Mouse (Mus musculus) intestine, postnatal 0 days (tissue): ENCODE results near the gene Eef1akmt3. TPM values are rescaled to one million over a fixed set of nuclear protein-coding genes. Genes with fewer than 3 reads are reported as not detected.
A peak's percentile ranks its signal among the peaks of the same experiment; 100 is the strongest.

Experiments
- ATAC-seq: fragments of 200-750 bp; cut with Nextera tagmentation; 2 replicates; pipeline ENCODE4 v1.8.0; 2017; ENCODE audit warnings: mild to moderate bottlenecking, moderate TSS enrichment, moderate library complexity
- H3K27ac ChIP-seq: fragments of 300-500 bp; sonication (generic); 2 replicates; pipeline ENCODE4 v1.5.1; 2014; ENCODE audit warnings: mild to moderate bottlenecking, low read depth, low read length, moderate library complexity
- H3K27me3 ChIP-seq: fragments of 300-500 bp; sonication (generic); replicated peaks from 2 replicates; pipeline ENCODE4 v1.6.1; 2014; ENCODE audit warnings: low read length, mixed read lengths; ENCODE audit not compliant: control insufficient read depth, insufficient read depth
- H3K36me3 ChIP-seq: fragments of 300-500 bp; sonication (generic); 2 replicates; pipeline ENCODE4 v1.6.1; 2014; ENCODE audit warnings: mild to moderate bottlenecking, moderate library complexity; ENCODE audit not compliant: control insufficient read depth, insufficient read depth
- H3K4me1 ChIP-seq: fragments of 300-500 bp; sonication (generic); replicated peaks from 2 replicates; pipeline ENCODE4 v1.6.1; 2014; ENCODE audit warnings: antibody characterized with exemption, low read length, mixed read lengths; ENCODE audit not compliant: control insufficient read depth, insufficient read depth
- H3K4me2 ChIP-seq: fragments of 300-500 bp; sonication (generic); replicated peaks from 2 replicates; pipeline ENCODE4 v1.6.1; 2014; ENCODE audit warnings: low read depth, mild to moderate bottlenecking, moderate library complexity
- H3K4me3 ChIP-seq: fragments of 300-500 bp; sonication (generic); 2 replicates; pipeline ENCODE4 v1.5.1; 2014; ENCODE audit warnings: low read depth, low read length
- H3K9ac ChIP-seq: fragments of 300-500 bp; sonication (generic); 2 replicates; pipeline ENCODE4 v1.6.1; 2014; ENCODE audit warnings: mild to moderate bottlenecking, low read depth, low read length
- H3K9me3 ChIP-seq: fragments of 300-500 bp; sonication (generic); 2 replicates; pipeline ENCODE4 v1.6.1; 2016; ENCODE audit warnings: mixed run types; ENCODE audit not compliant: control insufficient read depth
- CTCF ChIP-seq: sonication (generic); IDR thresholded peaks from 2 replicates; pipeline ENCODE4 v1.5.1; 2016; ENCODE audit warnings: low read depth, mild to moderate bottlenecking, control low read depth, antibody characterized with exemption, moderate library complexity
- WGBS: fragments of 180-500 bp; shearing (Covaris S2); extraction: QIAGEN DNeasy Blood & Tissue Kit; methylation state at CpG from one replicate; pipeline ENCODE4 v1.1.7; 2014; 5-methylcytosine and 5-hydroxymethylcytosine counted together
- polyA plus RNA-seq: library from polyadenylated mRNA; unstranded; fragments of >200 nt; fragmentation: Nextera tagmentation; extraction: Ambion mirVana; gene quantifications from 2 replicates; pipeline ENCODE4 v1.2.1, GENCODE M21; 2015

Gene Eef1akmt3
- polyA plus RNA-seq, 1 experiment from 2014 or later, result 0.17 TPM

GRCm38 (mm10) chr10:127055406-127055805 lies 14.1 kb upstream of the Eef1akmt3 start:
- Histone ChIP-seq H3K27ac (no peak overlapping the region), H3K36me3 (peaks cover 10% of the 10 kb centered on the region), H3K4me3 (no peak overlapping the region), H3K9ac (no peak overlapping the region), H3K27me3 (peaks cover 10% of the 10 kb centered on the region), H3K4me2 (no peak overlapping the region), H3K9me3 (no peaks in the 10 kb centered on the region), H3K4me1 (no peaks in the 10 kb centered on the region)
- WGBS, result 79% methylated on average over 8 of the region's 8 CpGs
- no peak for ATAC-seq
- TF ChIP-seq CTCF, result no peak

GRCm38 (mm10) chr10:127054646-127055045 lies 13.3 kb upstream of the Eef1akmt3 start:
- no peaks in the 10 kb centered on the region for H3K9me3 ChIP-seq
- no peak overlapping the region for H3K9ac ChIP-seq
- H3K4me3 ChIP-seq, result no peak overlapping the region
- TF ChIP-seq CTCF, result 0 out of 2 replicates have a peak, but pooled peaks have one; percentile 7
- no peaks in the 10 kb centered on the region for H3K4me1 ChIP-seq
- H3K4me2 ChIP-seq, result no peak overlapping the region
- peaks cover 17% of the 10 kb centered on the region for H3K27me3 ChIP-seq
- peaks cover 10% of the 10 kb centered on the region for H3K36me3 ChIP-seq
- H3K27ac ChIP-seq, result no peak overlapping the region
- ATAC-seq, result no peak
- WGBS, result 72% methylated on average over 4 of the region's 4 CpGs

- no peak for TF ChIP-seq CTCF
- Histone ChIP-seq H3K27ac (no peak overlapping the region), H3K4me1 (peaks cover 6% of the 10 kb centered on the region; the same call in 1 of the 2 replicates), H3K9me3 (no peaks in the 10 kb centered on the region), H3K36me3 (peaks cover under 1% of the 10 kb centered on the region), H3K27me3 (peaks cover 38% of the 10 kb centered on the region), H3K4me3 (peak overlapping the region; percentile 35; the same call in 1 of the 2 replicates), H3K9ac (no peak overlapping the region), H3K4me2 (peak overlapping the region; percentile 59)
- 13% methylated on average over 10 of the region's 10 CpGs for WGBS
- no peak; the same call in 1 of the 2 replicates for ATAC-seq
Measured at GRCm38 (mm10) chr10:127050119-127050474, 8.8 kb upstream of the Eef1akmt3 start.

GRCm38 (mm10) chr10:127049395-127050118 lies 8.2 kb upstream of the Eef1akmt3 start:
- peaks cover 6% of the 10 kb centered on the region; the same call in 1 of the 2 replicates for H3K4me1 ChIP-seq
- H3K4me3 ChIP-seq, result peak overlapping the region; percentile 35
- H3K27me3 ChIP-seq, result peaks cover 38% of the 10 kb centered on the region
- no peak overlapping the region for H3K27ac ChIP-seq
- ATAC-seq, result peak; percentile 38
- no peak overlapping the region for H3K9ac ChIP-seq
- H3K4me2 ChIP-seq, result peak overlapping the region; percentile 59
- no peaks in the 10 kb centered on the region for H3K9me3 ChIP-seq
- H3K36me3 ChIP-seq, result peaks cover 6% of the 10 kb centered on the region
- TF ChIP-seq CTCF, result peak; percentile 66
- 3% methylated on average over 29 of the region's 29 CpGs for WGBS

GRCm38 (mm10) chr10:127048608-127049394 lies 7.5 kb upstream of the Eef1akmt3 start:
- H3K9ac ChIP-seq, result no peak overlapping the region
- WGBS, result 3% methylated on average over 35 of the region's 35 CpGs
- no peak for ATAC-seq

DNA sequence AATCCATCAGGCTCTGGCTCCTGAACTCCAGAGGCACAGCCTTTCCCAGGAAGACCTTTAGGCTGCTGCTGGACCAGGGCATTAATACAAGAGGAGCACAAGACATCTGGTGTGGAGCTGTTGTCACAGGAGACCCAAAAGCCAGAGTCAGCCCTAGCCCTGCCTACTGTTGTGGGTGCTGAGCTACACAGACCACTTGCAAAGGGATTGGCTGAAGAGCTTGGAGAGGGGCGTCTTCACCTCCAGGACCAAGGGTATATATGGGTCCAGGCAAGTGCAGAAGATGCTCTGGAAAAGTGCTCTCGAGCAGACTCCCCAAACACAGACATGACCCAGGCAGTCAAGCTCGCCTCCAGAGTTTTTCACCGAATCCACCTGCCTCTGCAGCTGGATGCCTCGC lies 6.6 kb upstream of the Eef1akmt3 start, which contains the start of gene Cyp27b1:
Cyp27b1 (plus strand) TSS at position 297 of the 400 bp plus-strand sequence.
- Histone ChIP-seq H3K4me3 (peak within 1 kb of the TSS; percentile 35), H3K27ac (no peak within 1 kb of the TSS), H3K36me3 (peaks cover 10% of the 10 kb centered on the region), H3K9me3 (no peaks in the 10 kb centered on the region), H3K9ac (no peak within 1 kb of the TSS), H3K4me1 (peaks cover 6% of the 10 kb centered on the region; the same call in 1 of the 2 replicates), H3K4me2 (peak within 1 kb of the TSS; percentile 59), H3K27me3 (peaks cover 38% of the 10 kb centered on the region)
- ATAC-seq, result no peak
- TF ChIP-seq CTCF, result no peak
- 27% methylated on average over 5 of the region's 5 CpGs for WGBS

More at GRCm38 (mm10) chr10:127048608-127049394, 7.5 kb upstream of the Eef1akmt3 start:
- peak overlapping the region; percentile 35 for H3K4me3 ChIP-seq
- peak overlapping the region; percentile 59 for H3K4me2 ChIP-seq
- H3K4me1 ChIP-seq, result peaks cover 6% of the 10 kb centered on the region; the same call in 1 of the 2 replicates
- no peak overlapping the region for H3K27ac ChIP-seq
- peaks cover 38% of the 10 kb centered on the region for H3K27me3 ChIP-seq
- H3K36me3 ChIP-seq, result peaks cover 10% of the 10 kb centered on the region
- no peaks in the 10 kb centered on the region for H3K9me3 ChIP-seq
- TF ChIP-seq CTCF, result peak; percentile 33
